Mouse (Mus musculus) spleen, adult 2 months (tissue): Measurements from ENCODE around the gene Slco2a1.

Source experiments
- CTCF ChIP-seq: fragments of 200-500 bp; IDR thresholded peaks from 2 replicates; pipeline ENCODE4 v1.5.1; 2011; ENCODE audit warnings: mild to moderate bottlenecking, inconsistent platforms; ENCODE audit not compliant: insufficient read depth, insufficient read length, insufficient replicate concordance; ENCODE audit errors: extremely low read depth
- POLR2A ChIP-seq: fragments of 200-500 bp; IDR thresholded peaks from 2 replicates; pipeline ENCODE4 v1.6.1; 2011; ENCODE audit warnings: low read depth, low read length, inconsistent platforms

GRCm38 (mm10) chr9:103133493-103134124, 145.1 kb downstream of the Slco2a1 start:
- TF ChIP-seq CTCF: no peak
- TF ChIP-seq POLR2A: no peak
